Mouse (Mus musculus): Measurements from ENCODE around the gene Cdk10.

Gene Cdk10

GRCm38 (mm10) chr8:123275096-123275495 is 50.5 kb downstream of the Cdk10 start:
- DNase-seq = no peak

- DNase-seq = no peak
Observed at GRCm38 (mm10) chr8:123278445-123278844, 53.8 kb downstream of the Cdk10 start.

- no peak for DNase-seq
Observed at GRCm38 (mm10) chr8:123279828-123280227, 55.2 kb downstream of the Cdk10 start.

- DNase-seq = no peak
Observed at GRCm38 (mm10) chr8:123280302-123281094, 55.9 kb downstream of the Cdk10 start.
